Mouse (Mus musculus) intestine, embryonic 14.5 days (tissue): ENCODE results near the gene A530084C06Rik. TPM values are rescaled to one million over a fixed set of nuclear protein-coding genes. Genes with fewer than 3 reads are reported as not detected.

ENCODE experiments used
- ATAC-seq: fragments of 200-750 bp; cut with Nextera tagmentation; replicated peaks from 2 replicates; pipeline ENCODE4 v1.8.0; 2017; ENCODE audit warnings: low read depth, moderate number of reproducible peaks, moderate TSS enrichment, moderate library complexity; ENCODE audit not compliant: low FRiP score, low TSS enrichment
- DNase-seq: peaks from one replicate; pipeline ENCODE4 v3.0.0-alpha.2; 2018; ENCODE audit warnings: low spot score
- H3K27ac ChIP-seq: fragments of 300-500 bp; sonication (generic); 2 replicates; pipeline ENCODE4 v1.5.1; 2014; ENCODE audit warnings: low read depth, mild to moderate bottlenecking, control low read depth
- H3K27me3 ChIP-seq: fragments of 300-500 bp; sonication (generic); replicated peaks from 2 replicates; pipeline ENCODE4 v1.6.1; 2014; ENCODE audit warnings: low read length, control low read depth; ENCODE audit not compliant: control insufficient read depth, insufficient read depth
- H3K36me3 ChIP-seq: fragments of 300-500 bp; sonication (generic); 2 replicates; pipeline ENCODE4 v1.6.1; 2014; ENCODE audit warnings: low read length, control low read depth; ENCODE audit not compliant: control insufficient read depth, insufficient read depth
- H3K4me1 ChIP-seq: fragments of 300-500 bp; sonication (generic); replicated peaks from 2 replicates; pipeline ENCODE4 v1.6.1; 2014; ENCODE audit warnings: low read length, control low read depth, mixed read lengths; ENCODE audit not compliant: control insufficient read depth, insufficient read depth
- H3K4me2 ChIP-seq: fragments of 300-500 bp; sonication (generic); 2 replicates; pipeline ENCODE4 v1.6.1; 2014; ENCODE audit warnings: low read length
- H3K4me3 ChIP-seq: fragments of 300-500 bp; sonication (generic); 2 replicates; pipeline ENCODE4 v1.5.1; 2014; ENCODE audit warnings: low read depth, low read length, control low read depth, mixed read lengths
- H3K9ac ChIP-seq: fragments of 300-500 bp; sonication (generic); 2 replicates; pipeline ENCODE4 v1.6.1; 2014; ENCODE audit warnings: mild to moderate bottlenecking, low read length
- H3K9me3 ChIP-seq: fragments of 300-500 bp; sonication (generic); 2 replicates; pipeline ENCODE4 v1.6.1; 2016; ENCODE audit warnings: low read length, control low read depth; ENCODE audit not compliant: control insufficient read depth
- WGBS: fragments of 180-500 bp; shearing (Covaris S2); extraction: QIAGEN DNeasy Blood & Tissue Kit; methylation state at CpG from one replicate; pipeline ENCODE4 v1.1.7; 2014; 5-methylcytosine and 5-hydroxymethylcytosine counted together
- polyA plus RNA-seq: library from polyadenylated mRNA; unstranded; fragments of >200 nt; fragmentation: Nextera tagmentation; extraction: Ambion mirVana; gene quantifications from 2 replicates; pipeline ENCODE4 v1.2.1, GENCODE M21; 2014

Gene A530084C06Rik
- polyA plus RNA-seq, 1 experiment from 2014 or later = not detected

DNA sequence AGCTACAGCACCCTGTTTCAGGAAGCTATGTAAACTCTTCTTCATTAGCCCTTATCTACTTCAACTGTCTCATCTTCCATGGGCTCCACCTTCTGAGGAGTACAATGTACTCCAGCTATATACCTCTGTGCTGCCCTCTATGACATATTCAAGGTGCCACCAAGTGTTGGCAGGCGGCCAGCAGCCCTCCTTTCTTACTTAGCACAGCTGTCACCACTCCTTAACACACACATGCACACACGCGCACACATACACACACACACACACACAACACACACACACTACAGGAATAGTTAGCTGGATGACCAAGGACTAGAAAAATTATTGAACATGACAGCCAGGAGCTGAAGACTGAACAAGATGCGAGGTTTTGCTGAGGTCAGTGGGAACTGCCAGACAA, 34.2 kb downstream of the A530084C06Rik start:
- DNase-seq (no peak), ATAC-seq (no peak)
- H3K9ac ChIP-seq = no peak overlapping the region
- no peak overlapping the region for H3K4me2 ChIP-seq
- H3K36me3 ChIP-seq = no peaks in the 10 kb centered on the region
- H3K27me3 ChIP-seq = no peaks in the 10 kb centered on the region
- H3K9me3 ChIP-seq = no peaks in the 10 kb centered on the region
- WGBS = 83% methylated on average over 4 of the region's 4 CpGs
- no peak overlapping the region for H3K4me3 ChIP-seq
- no peak overlapping the region for H3K27ac ChIP-seq
- H3K4me1 ChIP-seq = no peaks in the 10 kb centered on the region

DNA sequence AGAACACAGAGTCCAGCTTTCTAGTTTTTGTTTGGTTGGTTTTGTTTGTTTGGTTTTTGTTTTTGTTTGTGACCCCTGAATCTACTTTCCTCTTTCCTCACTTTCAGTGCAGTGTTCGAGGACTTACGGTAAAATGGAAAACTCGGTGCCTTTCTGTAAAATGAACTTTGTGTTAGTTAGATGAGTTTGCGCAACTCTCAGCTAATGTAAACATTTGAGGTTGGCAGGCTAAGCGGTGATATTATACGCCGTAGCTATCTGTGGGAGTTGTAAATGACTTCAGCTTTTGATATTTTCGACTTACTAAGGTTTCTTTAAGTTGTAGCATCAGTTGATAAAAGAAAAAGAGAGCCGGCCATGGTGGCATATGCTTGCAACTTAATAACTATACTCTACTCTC, 40.2 kb downstream of the A530084C06Rik start:
- H3K4me2 ChIP-seq = no peak overlapping the region
- DNase-seq (no peak), ATAC-seq (no peak)
- no peak overlapping the region for H3K4me3 ChIP-seq
- no peaks in the 10 kb centered on the region for H3K27me3 ChIP-seq
- H3K4me1 ChIP-seq = no peaks in the 10 kb centered on the region
- 57% methylated on average over 9 of the region's 9 CpGs for WGBS
- H3K36me3 ChIP-seq = no peaks in the 10 kb centered on the region
- no peak overlapping the region for H3K27ac ChIP-seq
- H3K9ac ChIP-seq = no peak overlapping the region
- no peaks in the 10 kb centered on the region for H3K9me3 ChIP-seq

DNA sequence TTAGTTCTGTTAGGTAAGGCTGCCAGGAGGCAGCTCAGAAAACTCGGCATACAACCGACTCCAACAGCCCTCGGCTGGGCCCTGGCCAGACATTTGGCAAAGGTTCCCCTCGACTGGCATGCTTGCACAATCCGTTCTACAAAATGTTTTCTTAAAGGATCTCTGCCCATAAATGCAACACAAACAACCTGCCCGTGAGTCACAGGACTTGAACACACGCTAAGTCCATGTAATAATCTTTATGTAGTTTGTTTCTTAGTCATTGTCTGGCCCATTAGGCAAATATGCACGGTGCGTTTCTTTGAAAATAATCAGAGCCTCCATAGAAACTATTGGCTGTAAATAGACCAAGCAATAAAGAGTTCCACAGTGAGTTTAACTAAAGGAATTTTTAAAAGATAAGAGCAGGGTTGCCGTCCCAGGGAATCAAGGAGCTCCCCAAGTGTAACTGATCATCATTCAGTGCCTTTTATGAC, 40.7 kb downstream of the A530084C06Rik start:
- H3K9ac ChIP-seq = no peak overlapping the region
- no peaks in the 10 kb centered on the region for H3K27me3 ChIP-seq
- H3K4me2 ChIP-seq = no peak overlapping the region
- H3K4me1 ChIP-seq = no peaks in the 10 kb centered on the region
- no peaks in the 10 kb centered on the region for H3K36me3 ChIP-seq
- ATAC-seq = peak; percentile 71
- peak overlapping the region; percentile 54; the same call in 1 of the 2 replicates for H3K27ac ChIP-seq
- peak; percentile 58 for DNase-seq
- no peaks in the 10 kb centered on the region for H3K9me3 ChIP-seq
- H3K4me3 ChIP-seq = no peak overlapping the region
- 59% methylated on average over 10 of the region's 10 CpGs for WGBS

DNA sequence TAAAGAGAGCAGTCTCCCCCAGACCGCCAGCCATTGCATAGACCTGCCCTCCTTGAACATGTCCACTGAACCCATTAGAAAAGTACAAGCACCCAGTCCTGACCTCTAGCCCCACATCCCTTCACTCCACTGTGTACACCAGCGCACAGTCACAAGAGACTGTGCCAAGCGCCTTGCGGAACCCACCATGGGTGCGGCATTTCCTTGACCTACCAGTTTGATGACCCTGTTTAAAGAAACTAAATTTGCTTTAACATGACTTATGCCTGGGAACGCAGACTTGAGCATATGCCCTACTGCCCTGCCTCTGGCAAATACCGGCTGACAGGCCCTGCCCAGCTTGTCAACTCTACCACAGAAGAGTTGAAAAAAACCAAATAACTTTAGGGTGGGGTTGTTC, 43.9 kb downstream of the A530084C06Rik start:
- Histone ChIP-seq H3K27me3 (no peaks in the 10 kb centered on the region), H3K9me3 (no peaks in the 10 kb centered on the region), H3K4me1 (no peaks in the 10 kb centered on the region), H3K4me2 (no peak overlapping the region), H3K4me3 (no peak overlapping the region), H3K9ac (no peak overlapping the region), H3K36me3 (no peaks in the 10 kb centered on the region), H3K27ac (no peak overlapping the region)
- ATAC-seq = no peak
- WGBS = 84% methylated on average over 7 of the region's 7 CpGs
- no peak for DNase-seq

DNA sequence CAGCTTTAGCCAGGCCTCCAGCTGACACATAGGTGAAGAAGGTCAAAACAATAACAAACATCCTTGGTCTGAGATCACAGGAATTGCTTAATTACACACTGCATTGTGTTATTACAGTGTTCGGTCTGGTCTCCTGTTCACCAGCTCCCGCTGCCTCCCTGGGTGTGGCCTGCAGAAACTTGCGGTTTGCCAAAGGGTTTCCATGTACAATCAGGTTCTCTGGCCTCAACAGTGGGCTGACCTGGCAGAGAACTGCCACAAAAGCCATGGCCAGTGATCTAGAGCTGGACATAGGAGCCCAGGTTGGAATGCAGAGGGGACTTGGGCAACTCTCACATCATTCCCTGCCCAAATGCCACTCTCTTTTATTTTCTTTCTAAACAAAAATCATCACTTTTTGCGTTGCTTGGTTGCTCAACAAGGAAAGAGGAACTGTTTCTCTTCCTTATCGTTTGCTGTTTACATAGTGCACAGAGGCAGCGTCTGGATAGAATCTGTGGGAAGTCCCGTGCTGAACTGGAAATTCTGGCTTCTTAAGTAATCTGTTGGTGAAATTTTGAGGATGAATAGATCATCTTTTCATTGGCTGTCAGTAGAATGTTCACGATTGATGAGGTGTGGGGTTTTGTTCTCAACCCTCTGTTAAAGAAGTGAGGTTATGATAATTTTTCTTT, 52.5 kb downstream of the A530084C06Rik start:
- DNase-seq (no peak), ATAC-seq (no peak)
- Histone ChIP-seq H3K4me3 (no peak overlapping the region), H3K36me3 (no peaks in the 10 kb centered on the region), H3K27me3 (no peaks in the 10 kb centered on the region), H3K27ac (no peak overlapping the region), H3K9me3 (no peaks in the 10 kb centered on the region), H3K4me1 (no peaks in the 10 kb centered on the region), H3K9ac (no peak overlapping the region), H3K4me2 (no peak overlapping the region)
- 35% methylated on average over 8 of the region's 8 CpGs for WGBS

Other genes with a start within 250 kb of the A530084C06Rik start
- gene Foxq1, start 3.2 kb downstream of the A530084C06Rik start, polyA plus RNA-seq = 1.5 TPM in 2 replicates
- 27.8 and 28.3 TPM in 2 replicates for gene Foxf2, start 66.5 kb upstream of the A530084C06Rik start, polyA plus RNA-seq
- 0.17 and 0.18 TPM in 2 replicates for gene Foxc1, start 247.3 kb upstream of the A530084C06Rik start, polyA plus RNA-seq